In genomic region chr10:61336137-61336536, GRCm38 (mm10) we compare ENCODE assay signal across 8 mouse cellular contexts. TPM values are rescaled to one million over a fixed set of nuclear protein-coding genes. Genes with fewer than 3 reads are reported as not detected.
DNase-seq lines count a peak whose midpoint lies in the region; ATAC-seq and TF ChIP-seq lines count a peak whose summit lies in the region.

No protein-coding gene starts in this region.

- WGBS in heart, embryonic 10.5 days, result 21% methylated on average over 6 of the region's 6 CpGs
- 26% methylated on average over 6 of the region's 6 CpGs for WGBS in large intestine, adult 2 months
- WGBS in lung, embryonic 14.5 days, result 15% methylated on average over 6 of the region's 6 CpGs

- H3K4me2 ChIP-seq in lung, embryonic 14.5 days, result no peak overlapping the region

- H3K4me1 ChIP-seq in heart, embryonic 10.5 days, result peaks cover 8% of the 10 kb centered on the region; the same call in 1 of the 2 replicates
- no peaks in the 10 kb centered on the region for H3K4me1 ChIP-seq in lung, embryonic 14.5 days (ENCODE audit: insufficient read depth)

- no peaks in the 10 kb centered on the region for H3K9me3 ChIP-seq in heart, embryonic 10.5 days
- no peaks in the 10 kb centered on the region for H3K9me3 ChIP-seq in lung, embryonic 14.5 days (ENCODE audit: low read depth, low read length)

- peak; percentile 94 for TF ChIP-seq CTCF in lung, embryonic 14.5 days (IDR thresholded peaks at IDR 0.05; ENCODE audit: low read depth)

- H3K36me3 ChIP-seq in heart, embryonic 10.5 days, result peaks cover 52% of the 10 kb centered on the region
- H3K36me3 ChIP-seq in lung, embryonic 14.5 days (ENCODE audit: insufficient read depth), result peaks cover 41% of the 10 kb centered on the region; the same call in 1 of the 2 replicates

- H3K27me3 ChIP-seq in heart, embryonic 10.5 days (ENCODE audit: insufficient read depth, poor library complexity, severe bottlenecking), result 0 out of 2 replicates have a peak, but pooled peaks cover 4% of the 10 kb centered on the region
- no peaks in the 10 kb centered on the region for H3K27me3 ChIP-seq in lung, embryonic 14.5 days (ENCODE audit: insufficient read depth, low read length)

- no peak overlapping the region for H3K27ac ChIP-seq in heart, embryonic 10.5 days
- H3K27ac ChIP-seq in lung, embryonic 14.5 days (ENCODE audit: low read depth), result no peak overlapping the region

- peak; percentile 79 to 80 for DNase-seq in B cell, adult 2 months
- DNase-seq in adrenal gland, adult 8-10 months, result peak; percentile 34
- peak; percentile 96 for DNase-seq in embryo, embryonic 10.5 days (ENCODE audit: low spot score)
- DNase-seq in heart, embryonic 10.5 days (ENCODE audit: low spot score), result peak; percentile 89
- DNase-seq in large intestine, adult 2 months (ENCODE audit: low read depth, low spot score), result peak; percentile 48
- DNase-seq in lung, embryonic 14.5 days, result peak; percentile 97
- peak; percentile 75 for DNase-seq in ovary, postnatal 36 days (ENCODE audit: low spot score)
- DNase-seq in thymus, postnatal 14 days, result peak; percentile 80

- no peak overlapping the region for H3K4me3 ChIP-seq in heart, embryonic 10.5 days
- H3K4me3 ChIP-seq in lung, embryonic 14.5 days (ENCODE audit: low read depth, low read length), result no peak overlapping the region

- H3K9ac ChIP-seq in lung, embryonic 14.5 days, result no peak overlapping the region

- ATAC-seq in lung, embryonic 14.5 days (ENCODE audit: insufficient read depth), result peak; percentile 45; the same call in 1 of the 2 replicates

RNA-seq across cellular contexts. Expression of gene Prf1, which starts 38.5 kb away (rescaled TPM):
- total RNA-seq in adrenal gland, adult 8-10 months (2022), result under 1 TPM; 0.21 to 0.61 (median 0.31) TPM
- not detected in 2 replicates for polyA plus RNA-seq in heart, embryonic 10.5 days (2016; fragmentation: Nextera tagmentation; extraction: Ambion mirVana)
- polyA plus RNA-seq in large intestine, adult 2 months (2012; rRNA removed), result 1.2 and 1.8 TPM in 2 replicates
- not detected in 2 replicates for polyA plus RNA-seq in lung, embryonic 14.5 days (2014; fragmentation: Nextera tagmentation; extraction: Ambion mirVana)

RNA-seq across cellular contexts. Expression of gene Pald1, which starts 47.2 kb away (rescaled TPM):
- total RNA-seq in adrenal gland, adult 8-10 months (2022), result 10 to 100 TPM; 13.2 to 24.9 (median 19.0) TPM
- polyA plus RNA-seq in heart, embryonic 10.5 days (2016; fragmentation: Nextera tagmentation; extraction: Ambion mirVana), result 34.2 and 40.8 TPM in 2 replicates
- polyA plus RNA-seq in large intestine, adult 2 months (2012; rRNA removed), result 3.3 and 4.0 TPM in 2 replicates
- 44.1 and 47.5 TPM in 2 replicates for polyA plus RNA-seq in lung, embryonic 14.5 days (2014; fragmentation: Nextera tagmentation; extraction: Ambion mirVana)

Comparison
In these comparisons a context has a peak if more than half of its experiments do, and no peak if none do; other contexts are left out.
1. DNase-seq: peak in every context shown above with its lines; median percentile 97 in lung, embryonic 14.5 days; 96 in embryo, embryonic 10.5 days; 89 in heart, embryonic 10.5 days; 80 in thymus, postnatal 14 days; 80 in B cell, adult 2 months; 75 in ovary, postnatal 36 days; 48 in large intestine, adult 2 months; 34 in adrenal gland, adult 8-10 months.